Mouse (Mus musculus) CD4-positive naive resting alpha-beta T cell, adult 76 days (primary cell): Measurements from ENCODE around the gene Olfr976. TPM values are rescaled to one million over a fixed set of nuclear protein-coding genes. Genes with fewer than 3 reads are reported as not detected.

Source experiments
- total RNA-seq: library from RNA; stranded (reverse); gene quantifications from one replicate; pipeline ENCODE4 v1.2.4, GENCODE M21; 2023

The Olfr976 gene
- not detected for total RNA-seq

DNA sequence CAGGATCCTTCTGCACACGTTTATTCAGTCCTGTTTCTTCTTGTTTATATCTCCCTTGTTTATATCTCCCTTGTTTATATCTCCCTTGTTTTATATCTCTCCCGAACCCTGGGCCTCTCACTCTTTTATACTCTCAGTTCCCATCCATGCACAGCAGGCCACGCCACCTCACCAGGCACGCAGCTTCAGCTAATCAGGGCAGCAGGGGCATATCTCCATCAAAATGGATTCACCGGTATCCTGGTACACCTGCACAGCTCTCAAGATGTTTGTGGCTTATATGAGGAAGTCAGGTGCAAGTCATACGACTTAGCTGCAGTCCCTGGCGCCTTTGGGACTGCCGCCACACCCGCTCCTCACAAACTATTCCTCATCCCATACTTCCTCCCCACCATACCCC is at the start of gene Olfr976:
Gene Olfr976, minus strand, starts transcription at position 101 of the 400 bp plus-strand sequence.

GRCm38 (mm10) chr9:40009482-40009881 is 48.5 kb upstream of the Olfr976 start, which contains the start of gene Olfr980:
Gene Olfr980 (minus strand): TSS chr9:40009582.

DNA sequence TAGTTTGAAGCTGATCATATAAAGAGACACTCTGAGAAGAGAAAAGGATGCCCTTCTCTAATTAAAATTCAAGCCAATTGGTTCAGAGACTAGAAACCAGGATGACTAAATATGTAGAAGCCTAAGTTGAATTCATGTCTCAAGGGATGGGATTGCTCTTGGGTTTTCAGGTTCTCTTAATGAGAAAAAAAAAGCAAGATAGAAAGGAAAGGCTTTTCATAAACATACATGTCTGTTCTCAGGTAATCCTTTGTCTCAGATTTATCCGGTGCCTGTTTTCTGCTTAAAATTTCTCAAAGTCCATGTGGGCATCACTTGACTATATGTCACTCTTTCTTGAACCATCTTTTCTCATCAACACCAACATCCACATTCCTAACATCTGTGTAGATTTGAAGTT is 42.4 kb upstream of the Olfr976 start, which contains the start of gene Olfr979:
Gene Olfr979, minus strand, starts transcription at position 101 of the 400 bp plus-strand sequence.

DNA sequence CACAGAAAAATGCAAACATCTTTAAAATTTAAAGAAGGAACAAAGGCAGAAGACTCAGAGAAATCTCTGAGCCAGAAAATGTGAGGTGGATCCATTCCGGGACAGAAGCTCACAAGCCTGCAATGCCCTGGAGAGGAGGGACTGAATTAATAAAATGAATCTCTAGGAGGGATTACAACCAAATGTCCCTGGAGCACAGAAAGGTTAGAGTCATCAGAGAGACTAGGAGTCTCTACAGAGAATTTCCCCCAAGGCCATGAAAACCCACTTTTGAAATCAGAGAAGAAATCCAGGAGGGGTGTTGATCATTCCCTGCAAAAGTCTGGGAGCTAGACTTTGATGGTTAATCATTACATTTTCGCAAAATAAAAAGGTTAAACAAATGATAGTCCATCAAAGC is 30.9 kb upstream of the Olfr976 start, which contains the start of gene Olfr978:
Gene Olfr978, plus strand, starts transcription at position 301 of the 400 bp plus-strand sequence.

DNA sequence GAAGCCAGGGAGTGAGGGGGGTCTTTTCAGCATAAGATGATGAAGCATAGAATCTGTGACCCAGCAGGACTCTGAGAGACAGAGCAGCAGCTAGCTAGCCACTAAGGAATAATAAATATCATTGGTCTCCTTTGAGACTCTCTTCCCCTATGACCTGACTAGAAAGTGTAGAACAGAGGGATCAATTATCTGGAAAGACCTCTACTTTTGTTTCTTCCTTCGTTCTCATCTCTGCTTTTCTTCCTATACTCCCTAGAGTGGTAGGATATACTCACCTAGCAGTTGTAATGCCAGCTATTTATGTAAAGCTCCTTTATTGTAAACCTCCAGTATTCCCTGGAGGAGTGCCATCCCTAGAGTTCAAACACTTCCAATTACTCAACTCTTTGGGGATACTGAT is 9.0 kb downstream of the Olfr976 start, which contains the start of gene Olfr975:
Gene Olfr975, minus strand, starts transcription at position 101 of the 400 bp plus-strand sequence.

GRCm38 (mm10) chr9:39937201-39937600 is 23.7 kb downstream of the Olfr976 start, which contains the start of gene Olfr974:
Gene Olfr974 (plus strand): TSS chr9:39937501.

DNA sequence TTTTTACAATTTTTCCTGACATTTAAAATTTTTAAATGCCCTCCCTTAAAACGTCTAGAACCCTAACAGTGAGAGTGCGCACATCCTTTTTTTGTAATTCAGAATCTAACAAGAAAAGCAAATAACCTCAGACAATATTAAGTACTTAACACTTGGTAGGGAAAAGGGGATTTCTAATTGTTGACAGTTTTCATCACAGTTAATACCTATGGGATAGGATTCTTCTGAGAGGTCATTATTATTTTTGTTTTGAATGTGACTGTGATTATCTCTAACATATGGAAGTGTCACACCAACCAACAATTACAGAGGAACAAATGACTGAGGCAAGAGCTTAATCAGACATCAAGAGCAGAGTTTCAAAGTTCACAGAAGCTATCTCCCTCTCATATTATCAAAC is 53.9 kb downstream of the Olfr976 start, which contains the start of gene Olfr229:
Gene Olfr229, plus strand, starts transcription at position 301 of the 400 bp plus-strand sequence.

Other genes starting within 250 kb of the Olfr976 start
- not detected for gene Olfr965, start 249.8 kb downstream of the Olfr976 start, total RNA-seq
- not detected for gene Olfr150, start 230.2 kb downstream of the Olfr976 start, total RNA-seq
- not detected for gene Olfr967, start 214.9 kb downstream of the Olfr976 start, total RNA-seq
- gene Olfr968, start 177.9 kb downstream of the Olfr976 start, total RNA-seq: not detected
- not detected for gene Olfr969, start 170.2 kb downstream of the Olfr976 start, total RNA-seq
- gene Olfr970, start 152.3 kb downstream of the Olfr976 start, total RNA-seq: not detected
- gene Olfr971, start 124.3 kb downstream of the Olfr976 start, total RNA-seq: not detected
- gene Olfr972, start 94.7 kb downstream of the Olfr976 start, total RNA-seq: not detected
- not detected for gene Olfr229, start 53.8 kb downstream of the Olfr976 start, total RNA-seq
- gene Olfr974, start 23.6 kb downstream of the Olfr976 start, total RNA-seq: not detected
- not detected for gene Olfr975, start 9.1 kb downstream of the Olfr976 start, total RNA-seq
- gene Olfr978, start 31.0 kb upstream of the Olfr976 start, total RNA-seq: not detected
- gene Olfr979, start 42.3 kb upstream of the Olfr976 start, total RNA-seq: not detected
- not detected for gene Olfr980, start 48.4 kb upstream of the Olfr976 start, total RNA-seq
- gene Olfr981, start 60.3 kb upstream of the Olfr976 start, total RNA-seq: not detected
- gene Olfr982, start 112.7 kb upstream of the Olfr976 start, total RNA-seq: not detected
- gene Olfr983, start 132.5 kb upstream of the Olfr976 start, total RNA-seq: not detected
- not detected for gene Olfr984, start 153.1 kb upstream of the Olfr976 start, total RNA-seq
- not detected for gene Olfr985, start 169.1 kb upstream of the Olfr976 start, total RNA-seq
- gene Tmem225, start 187.0 kb upstream of the Olfr976 start, total RNA-seq: not detected
- not detected for gene Olfr986, start 219.8 kb upstream of the Olfr976 start, total RNA-seq
- gene Zfp202, start 231.2 kb upstream of the Olfr976 start, total RNA-seq: 1.9 TPM